Mouse (Mus musculus) thymus, postnatal 0 days (tissue): ENCODE measurements around the gene H2-T22. TPM values are rescaled to one million over a fixed set of nuclear protein-coding genes. Genes with fewer than 3 reads are reported as not detected.
"Not testable (repeated sequence)": the region's sequence is repeated elsewhere in the genome, so short reads cannot be mapped to it uniquely, and the experiment has no call there.

Experiments
- DNase-seq: peaks from one replicate; pipeline ENCODE4 v3.0.0-alpha.2; 2015; ENCODE audit warnings: low spot score
- polyA plus RNA-seq: library from polyadenylated mRNA; unstranded; fragments of >200 nt; fragmentation: Nextera tagmentation; extraction: Ambion mirVana; gene quantifications from 2 replicates; pipeline ENCODE4 v1.2.1, GENCODE M21; 2015

H2-T22 gene
- polyA plus RNA-seq, 1 experiment from 2014 or later, result 66.8 TPM

GRCm38 (mm10) chr17:36030046-36030702, 12.4 kb downstream of the H2-T22 start:
- not testable (repeated sequence) for DNase-seq

DNA sequence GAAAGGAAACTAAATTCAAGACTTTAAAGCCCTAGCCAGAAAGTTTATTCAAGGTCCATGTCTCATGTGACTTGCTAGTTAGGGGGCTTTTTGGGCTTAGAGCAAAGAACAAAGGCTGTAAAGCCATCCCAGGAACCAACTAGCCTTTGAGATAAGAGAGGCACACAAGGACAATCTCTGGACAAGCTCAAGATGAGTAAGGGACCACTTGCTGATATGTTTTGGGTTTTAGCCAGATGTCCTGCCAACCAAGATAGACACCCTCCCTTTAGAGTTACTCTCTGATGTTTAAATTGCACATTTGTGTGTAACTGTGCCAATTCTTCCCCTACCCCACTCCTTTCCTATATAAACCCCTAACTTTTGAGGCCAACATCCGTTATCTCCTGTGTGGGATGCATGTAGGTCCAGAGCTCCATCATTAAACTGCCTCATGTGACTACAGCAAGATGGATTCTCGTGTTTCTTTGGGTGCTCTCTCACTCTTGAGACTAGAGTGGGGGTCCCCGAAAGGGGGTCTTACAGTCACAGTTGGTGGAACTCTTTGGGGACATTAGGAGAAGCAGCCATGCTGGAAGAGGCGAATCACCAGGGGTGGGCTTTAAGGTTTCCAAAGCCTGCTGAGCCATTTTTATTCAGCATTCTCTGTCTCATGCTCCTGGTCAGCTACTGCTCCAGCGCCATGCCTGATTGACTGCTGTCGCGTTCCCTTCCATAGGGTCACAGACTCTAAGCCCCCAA, 13.5 kb downstream of the H2-T22 start:
- DNase-seq, result no peak

- DNase-seq, result no peak
Observed at GRCm38 (mm10) chr17:36027663-36028062, 14.9 kb downstream of the H2-T22 start.

DNA sequence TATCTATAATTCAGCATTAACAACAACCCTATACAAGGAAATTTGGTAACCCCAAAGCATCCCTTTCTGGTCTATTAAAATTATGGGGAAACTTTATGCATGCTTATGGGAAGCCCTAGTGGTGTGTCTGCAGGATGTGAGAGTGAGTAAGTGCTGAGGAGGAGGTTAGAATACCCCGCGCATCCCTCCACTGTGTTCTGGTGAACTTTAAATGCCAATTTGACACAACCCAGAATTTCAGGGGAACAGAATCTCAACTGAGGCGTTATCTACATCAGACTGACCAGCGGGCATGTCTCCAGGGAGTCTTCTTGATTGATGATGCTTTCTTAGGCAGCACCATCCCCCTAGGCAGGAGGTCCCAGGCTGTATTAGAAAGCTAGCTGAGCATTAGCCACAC, 16.6 kb downstream of the H2-T22 start:
- DNase-seq, result no peak

- DNase-seq, result no peak
Observed at GRCm38 (mm10) chr17:36025197-36025596, 17.4 kb downstream of the H2-T22 start.

DNA sequence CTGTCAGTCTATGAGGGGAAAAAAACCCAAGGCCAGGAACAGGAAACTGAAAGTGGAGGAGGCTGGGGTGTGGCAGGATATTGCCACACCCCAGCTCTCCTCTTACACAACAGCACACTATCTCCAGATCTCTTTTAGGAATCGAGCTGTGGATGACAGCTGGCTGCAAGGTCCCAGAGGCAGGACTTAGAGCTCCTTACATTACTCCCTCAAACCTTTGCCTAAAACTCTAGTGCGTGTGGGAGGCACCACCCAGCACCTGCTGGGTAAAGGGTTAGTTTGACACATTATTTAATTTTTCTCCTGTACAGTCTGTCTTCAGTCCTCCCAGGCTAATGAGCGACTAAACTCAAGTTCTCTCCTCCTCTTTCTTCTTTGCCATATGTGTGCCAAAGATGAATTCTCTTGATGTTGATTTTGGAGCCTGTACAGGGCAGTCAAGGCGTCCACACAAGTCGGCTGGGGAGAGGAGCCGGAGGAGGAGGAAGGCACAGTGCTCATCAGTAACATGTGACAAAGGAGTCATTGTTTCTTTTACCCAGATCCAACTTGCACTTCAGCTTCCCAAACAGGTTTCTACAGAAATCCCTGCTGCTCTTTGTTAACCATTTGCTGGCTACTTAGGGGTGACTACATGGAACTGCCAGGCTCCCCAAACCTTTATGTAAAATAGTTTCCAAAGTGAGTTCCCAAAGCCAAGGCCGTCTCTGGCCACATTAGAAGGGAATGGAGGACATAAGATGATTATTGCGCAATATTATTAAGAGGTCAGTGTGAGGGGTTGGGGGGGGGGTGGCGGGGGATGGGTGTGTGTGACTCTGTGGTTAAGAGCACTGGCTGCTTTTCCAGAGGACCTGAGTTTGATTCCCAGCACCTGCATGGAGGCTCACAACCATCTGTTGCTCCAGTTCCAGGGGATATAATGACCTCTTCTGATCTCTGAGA, 18.6 kb downstream of the H2-T22 start:
- peak; percentile 45 for DNase-seq

- DNase-seq, result no peak
Observed at GRCm38 (mm10) chr17:36022922-36023321, 19.6 kb downstream of the H2-T22 start.

DNA sequence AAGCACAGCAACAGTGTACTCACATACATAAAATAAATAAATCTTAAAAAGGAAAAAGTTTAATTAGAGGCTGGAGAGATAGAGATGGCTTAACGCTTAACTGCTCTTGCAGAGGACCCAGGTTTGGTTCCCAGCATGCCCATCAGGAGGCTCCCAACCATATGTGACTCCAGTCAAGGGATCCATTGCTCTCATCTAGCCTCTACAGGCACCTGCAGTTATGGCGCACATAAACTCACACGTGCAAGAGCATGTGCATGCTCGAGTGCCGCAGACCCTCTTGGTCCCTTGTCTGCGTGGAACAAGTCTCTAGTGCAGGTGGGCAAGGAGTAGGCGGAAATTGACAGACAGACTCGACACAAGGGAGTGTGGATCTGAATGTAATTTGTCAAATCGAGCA, 20.4 kb downstream of the H2-T22 start:
- no peak for DNase-seq

DNA sequence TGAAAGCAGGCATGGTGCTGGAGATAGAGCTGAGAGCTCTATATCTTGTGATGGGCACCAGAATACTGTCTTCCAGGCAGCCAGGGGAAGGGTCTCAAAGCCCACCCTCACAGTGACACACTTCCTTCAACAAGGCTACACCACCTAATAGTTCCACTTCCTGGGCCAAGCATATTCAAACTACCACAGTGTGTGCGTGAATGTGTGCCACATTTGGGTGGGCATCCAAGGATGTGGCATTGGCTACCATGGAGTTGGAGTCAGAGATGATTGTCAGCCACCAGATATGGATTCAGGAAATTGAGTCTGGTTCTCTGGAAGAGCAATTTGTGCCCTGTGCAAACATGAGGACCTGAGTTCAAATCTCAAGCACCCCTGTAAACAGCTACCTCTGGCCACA, 21.2 kb downstream of the H2-T22 start:
- no peak for DNase-seq

GRCm38 (mm10) chr17:36020191-36021073, 22.1 kb downstream of the H2-T22 start, which contains the start of gene H2-T24:
Gene H2-T24, minus strand, starts transcription at chr17:36020560.
- DNase-seq, result peak; percentile 91

DNA sequence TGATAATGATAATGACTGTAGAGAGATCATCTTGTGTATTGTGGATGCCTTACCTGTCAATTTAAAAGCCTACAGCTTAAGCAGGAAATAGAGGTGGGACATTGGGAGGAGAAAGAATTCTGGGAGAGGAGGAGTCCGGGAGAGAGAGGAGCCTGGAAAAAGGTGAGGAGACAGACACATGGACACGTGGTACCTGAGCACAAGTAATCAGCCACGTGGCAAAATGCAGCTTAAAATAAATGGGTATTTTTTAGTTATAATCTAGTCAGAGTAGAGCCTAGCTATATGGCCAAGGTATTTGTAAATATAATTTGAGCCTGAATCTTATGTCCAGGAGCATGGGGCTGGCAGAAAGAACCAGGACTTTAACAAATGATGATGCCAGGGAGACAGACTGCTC, 23.0 kb downstream of the H2-T22 start:
- no peak for DNase-seq

DNA sequence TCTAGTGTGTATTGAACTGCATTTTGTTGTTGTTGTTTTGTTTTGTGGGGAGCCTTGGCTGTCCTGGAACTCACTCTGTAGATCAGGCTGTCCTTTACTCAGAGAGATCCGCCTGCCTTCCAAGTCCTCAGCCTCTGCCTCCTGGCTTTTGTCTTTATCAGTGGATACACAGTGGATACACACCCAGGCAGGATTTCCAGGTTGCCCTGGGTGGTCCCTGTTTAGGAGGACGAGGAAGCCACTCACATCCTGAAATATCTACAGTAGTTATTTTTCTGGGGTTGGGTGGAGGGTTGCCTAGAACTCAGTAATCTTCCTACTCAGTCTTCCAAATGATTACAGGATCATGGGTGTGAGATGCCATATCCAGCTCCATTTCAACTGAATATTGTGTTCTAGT, 23.6 kb downstream of the H2-T22 start:
- DNase-seq, result no peak

DNA sequence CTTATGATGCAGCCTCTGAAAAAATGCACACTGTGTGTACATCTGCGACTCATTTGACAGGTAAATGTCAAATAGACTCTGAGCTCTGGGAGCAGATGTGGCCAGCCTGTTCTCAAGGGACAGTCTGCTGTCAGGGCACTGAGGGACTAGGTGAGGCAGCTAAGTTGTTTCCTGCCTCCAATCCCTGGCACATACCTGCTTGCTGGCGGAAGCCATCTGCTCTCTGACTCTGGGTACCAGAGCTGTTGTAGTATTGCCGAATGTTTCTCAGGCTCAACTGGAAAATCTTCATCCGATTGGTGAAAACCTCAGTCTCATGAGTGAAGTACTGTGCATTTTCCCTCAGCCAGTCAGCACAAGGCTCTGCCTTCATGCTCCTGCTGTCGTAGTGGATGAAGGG, 25.5 kb downstream of the H2-T22 start:
- no peak for DNase-seq

DNA sequence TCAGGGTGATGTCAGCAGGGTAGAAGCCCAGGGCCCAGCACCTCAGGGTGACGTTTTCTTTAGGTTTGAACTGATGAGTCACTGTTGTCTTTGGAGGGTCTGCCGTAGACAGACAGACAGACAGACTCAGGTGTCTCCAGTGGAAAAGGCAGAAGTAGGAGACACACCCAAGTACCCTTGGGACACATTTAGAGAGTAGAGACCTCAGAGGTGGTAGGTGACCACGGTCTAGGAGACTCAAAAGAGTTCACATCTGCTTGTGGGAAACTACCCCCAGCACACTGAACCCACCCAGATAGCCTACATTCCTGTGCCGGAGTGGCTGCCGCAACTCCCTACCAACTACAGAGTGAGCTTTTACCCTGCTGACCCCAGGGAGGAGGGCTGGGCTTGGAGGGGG, 27.6 kb downstream of the H2-T22 start:
- DNase-seq, result no peak

GRCm38 (mm10) chr17:36004409-36004808, 38.1 kb downstream of the H2-T22 start:
- DNase-seq, result not testable (repeated sequence)

GRCm38 (mm10) chr17:36003331-36003730, 39.2 kb downstream of the H2-T22 start:
- DNase-seq, result no peak

DNA sequence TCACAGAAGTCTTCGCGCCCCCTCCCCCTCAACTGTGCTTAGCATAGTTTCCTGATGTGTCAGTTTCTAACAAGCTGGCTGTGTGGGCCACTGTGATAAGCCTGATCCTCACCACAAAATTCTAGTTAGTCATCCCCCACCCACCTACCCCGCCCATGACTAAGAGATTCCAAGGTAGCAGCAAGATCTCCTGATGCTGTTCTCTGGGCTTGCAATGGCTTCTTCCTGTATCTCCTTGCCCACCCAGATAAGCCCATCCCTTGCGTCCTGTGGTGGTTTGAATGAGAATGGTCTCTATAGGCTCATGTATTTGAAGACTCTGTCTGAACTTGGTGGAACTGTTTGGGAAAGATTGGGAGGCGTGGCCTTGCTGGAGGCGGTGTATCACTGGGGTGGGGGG, 40.6 kb downstream of the H2-T22 start:
- DNase-seq, result peak; percentile 28

DNA sequence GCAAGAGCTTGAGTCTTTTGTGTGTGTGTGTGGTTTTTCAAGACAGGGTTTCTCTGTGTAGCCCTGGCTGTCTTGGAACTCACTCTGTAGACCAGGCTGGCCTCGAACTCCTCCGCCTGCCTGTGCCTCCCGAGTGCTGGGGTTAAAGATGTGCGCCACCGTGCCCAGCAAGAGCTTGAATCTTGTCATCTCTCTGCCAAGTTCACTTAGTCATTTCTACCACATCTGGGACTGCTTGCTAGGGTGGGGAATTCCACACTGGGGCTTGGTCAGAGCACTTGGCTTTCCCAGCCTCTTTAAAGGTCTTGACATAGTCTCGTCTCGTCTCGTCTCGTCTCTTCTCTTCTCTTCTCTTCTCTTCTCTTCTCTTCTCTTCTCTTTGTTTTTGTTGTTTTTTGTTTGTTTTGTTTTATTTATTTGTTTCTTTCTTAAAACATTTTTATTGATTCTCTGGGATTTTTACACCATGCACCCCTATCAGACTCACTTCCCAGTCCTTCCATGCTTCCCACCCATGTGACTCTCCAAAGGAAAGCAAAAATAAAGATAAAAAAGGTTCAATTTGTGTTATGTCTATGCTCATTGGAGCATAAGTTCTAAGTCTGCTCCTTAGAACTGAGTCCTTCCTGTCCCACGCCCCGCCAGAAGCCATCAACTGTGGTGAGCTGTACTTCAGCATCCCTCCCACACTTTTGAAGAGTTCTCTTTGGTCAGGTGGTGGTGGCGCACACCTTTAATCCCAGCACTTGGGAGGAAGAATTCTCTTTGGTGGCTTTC, 41.2 kb downstream of the H2-T22 start:
- DNase-seq, result peak; percentile 46

DNA sequence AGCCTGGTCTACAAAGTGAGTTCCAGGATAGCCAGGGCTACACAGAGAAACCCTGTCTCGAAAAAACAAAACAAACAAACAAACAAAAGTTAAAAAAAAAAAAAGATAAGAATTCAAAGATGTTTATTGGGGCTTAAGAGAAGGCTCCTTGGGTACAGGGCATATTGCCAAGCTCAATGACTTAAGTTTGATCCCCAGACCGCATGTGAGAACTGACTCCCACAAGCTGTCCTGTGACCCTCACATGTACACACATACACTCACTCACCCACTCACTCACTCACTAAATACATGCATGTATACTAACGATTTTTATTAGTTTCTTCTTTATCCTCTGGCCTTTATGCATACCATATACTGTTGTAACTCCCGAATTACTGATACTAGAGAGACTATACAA, 42.2 kb downstream of the H2-T22 start:
- DNase-seq, result no peak

GRCm38 (mm10) chr17:35999356-35999755, 43.2 kb downstream of the H2-T22 start:
- DNase-seq, result peak; percentile 96
